Mouse (Mus musculus) embryo, embryonic 10 days (tissue): ENCODE measurements around the gene 2610318N02Rik.

Source experiments
- DNase-seq: peaks from one replicate; pipeline ENCODE4 v3.0.0-alpha.2; 2015; ENCODE audit warnings: low spot score

2610318N02Rik gene

GRCm38 (mm10) chr16:17110771-17111743 is 13.9 kb downstream of the 2610318N02Rik start, which contains the start of gene Ppil2:
TSS of gene Ppil2 (minus strand) at chr16:17111257.
- DNase-seq: peak; percentile 90

DNA sequence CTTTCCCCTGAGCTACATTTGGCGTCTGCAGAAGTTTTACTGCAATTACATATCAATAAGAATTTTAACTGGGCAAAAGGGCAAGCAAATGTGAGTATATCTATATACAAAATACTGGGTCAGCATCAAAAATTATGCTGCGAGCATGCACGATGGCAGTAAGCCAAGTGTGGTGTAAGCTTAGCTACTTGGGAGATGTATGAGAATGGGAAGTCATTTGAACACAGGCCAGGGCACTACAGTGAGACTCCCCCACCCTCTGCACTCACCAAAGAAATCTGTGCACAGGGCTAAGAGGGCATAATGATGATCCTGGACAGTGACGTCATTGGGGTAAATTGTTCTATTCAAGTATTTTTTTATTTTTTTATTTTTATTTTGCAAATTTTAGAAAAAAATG is 20.4 kb downstream of the 2610318N02Rik start:
- no peak for DNase-seq

- DNase-seq: no peak
Measured at GRCm38 (mm10) chr16:17102630-17103220, 22.2 kb downstream of the 2610318N02Rik start.

- no peak for DNase-seq
Measured at GRCm38 (mm10) chr16:17096938-17097337, 28.0 kb downstream of the 2610318N02Rik start.

DNA sequence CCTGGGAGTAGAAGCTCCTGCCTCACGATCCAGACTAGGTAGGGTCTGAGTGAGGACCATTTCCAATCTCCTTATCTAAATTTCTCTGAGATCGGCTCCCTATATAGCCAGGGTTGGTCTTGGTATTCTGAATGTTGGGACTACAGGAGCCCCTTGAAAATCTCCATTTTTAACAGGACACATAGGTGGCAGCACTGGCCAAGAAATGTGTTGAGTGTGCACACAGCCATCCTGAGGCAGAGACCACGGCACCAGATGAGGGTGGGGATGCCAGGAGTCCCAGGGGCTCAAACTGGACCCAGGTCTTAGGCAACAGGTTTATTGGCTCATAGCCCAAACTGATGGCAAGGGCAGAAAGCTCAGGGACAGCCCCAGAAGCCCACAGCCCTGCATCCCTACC is 36.6 kb downstream of the 2610318N02Rik start:
- no peak for DNase-seq

DNA sequence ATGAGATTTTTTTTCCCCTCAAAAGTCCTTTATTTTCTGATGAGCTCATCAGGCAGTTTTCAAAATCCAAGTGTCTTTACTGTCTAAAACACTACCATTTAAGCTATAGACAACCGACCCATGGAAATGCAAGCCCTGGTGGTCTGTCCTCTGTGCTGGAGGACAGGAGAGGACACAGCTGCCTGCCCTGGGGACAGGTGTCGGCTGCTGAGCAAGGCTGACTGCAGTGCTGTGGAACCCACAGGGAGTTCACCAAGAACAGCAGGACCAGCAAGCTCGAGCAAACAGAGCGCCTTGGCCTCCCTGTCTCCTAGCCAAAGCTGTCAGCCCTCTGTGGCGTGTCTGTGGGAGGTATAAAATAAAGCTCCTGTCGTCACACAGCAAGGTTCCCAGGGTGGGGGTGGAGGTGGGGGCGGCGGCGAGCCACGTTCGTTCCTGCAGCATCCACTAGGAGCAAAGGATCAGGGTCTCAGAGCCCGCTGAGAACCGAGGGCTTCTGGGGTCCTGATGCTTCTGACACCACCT is 38.2 kb downstream of the 2610318N02Rik start:
- DNase-seq: no peak

- DNase-seq: no peak
Measured at GRCm38 (mm10) chr16:17086241-17086640, 38.7 kb downstream of the 2610318N02Rik start.

DNA sequence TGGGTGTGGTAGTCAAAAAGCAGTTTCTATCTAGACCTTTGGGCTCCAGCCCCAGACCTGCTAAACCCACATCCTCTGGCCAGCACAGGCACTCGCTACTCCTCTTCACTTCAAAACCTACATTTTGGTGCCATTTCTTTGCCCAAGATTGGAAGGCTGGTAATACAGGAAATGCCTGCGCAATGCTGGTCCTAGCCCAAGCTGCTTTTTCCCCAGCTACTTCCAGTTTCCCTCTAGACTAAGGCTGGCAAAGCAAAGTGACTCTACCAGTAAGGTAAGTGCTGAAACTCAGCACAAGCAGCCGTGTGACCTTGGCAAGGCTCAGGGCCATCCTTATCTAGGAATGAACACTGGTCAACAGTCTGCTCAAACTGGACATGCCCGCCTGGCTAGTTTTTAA is 39.3 kb downstream of the 2610318N02Rik start:
- no peak for DNase-seq

DNA sequence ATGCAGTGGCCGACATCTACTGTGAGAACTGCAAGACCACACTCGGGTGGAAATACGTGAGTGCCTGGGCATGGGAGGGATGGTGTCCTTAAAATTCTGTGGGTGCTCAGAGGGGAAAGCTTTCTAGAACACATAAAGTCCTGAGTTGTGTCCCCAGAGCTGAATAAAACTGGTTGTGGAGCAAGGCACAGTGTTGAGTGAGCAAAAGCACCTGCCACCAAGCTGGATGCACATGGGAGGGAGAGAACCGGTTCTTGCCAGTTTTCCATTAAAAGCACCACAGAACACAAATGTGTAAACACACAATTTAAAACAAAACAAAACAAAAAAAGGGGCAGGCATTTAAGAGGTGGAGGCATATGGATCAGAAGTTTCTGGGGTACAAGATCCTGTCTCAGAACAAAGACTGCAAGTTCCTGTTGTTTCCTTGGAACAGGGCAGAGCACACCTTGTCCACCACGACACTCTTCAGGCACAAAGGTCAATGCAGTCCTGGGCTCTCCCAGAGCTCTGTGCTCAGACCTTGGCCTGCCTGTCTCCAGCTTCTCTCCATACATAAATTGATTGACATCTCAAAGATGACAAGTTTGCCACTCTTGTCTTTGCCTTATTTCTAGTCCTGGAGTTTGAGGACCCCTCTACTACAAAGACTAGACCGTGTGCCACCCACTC is 42.7 kb downstream of the 2610318N02Rik start:
- DNase-seq: no peak

- DNase-seq: no peak
Measured at GRCm38 (mm10) chr16:17078101-17078500, 46.9 kb downstream of the 2610318N02Rik start.

- DNase-seq: no peak
Measured at GRCm38 (mm10) chr16:17076869-17077268, 48.1 kb downstream of the 2610318N02Rik start.

DNA sequence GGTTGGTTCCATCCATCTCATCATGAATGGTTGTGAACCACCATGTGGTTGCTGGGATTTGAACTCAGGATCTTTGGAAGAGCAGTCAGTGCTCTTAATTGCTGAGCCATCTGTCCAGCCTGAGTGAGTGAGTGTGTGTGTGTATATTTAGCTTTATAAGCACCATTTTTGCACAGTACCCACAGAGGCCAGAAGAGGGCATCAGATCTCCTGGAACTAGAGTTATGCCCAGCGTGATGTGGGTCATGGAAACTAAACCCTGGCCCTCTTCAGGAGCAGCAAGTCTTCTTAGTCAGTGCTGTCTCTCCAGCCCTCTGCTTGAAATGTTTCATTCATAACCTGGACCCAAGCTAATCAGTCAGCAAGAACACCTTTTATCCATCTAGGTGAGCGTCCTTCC is 48.7 kb downstream of the 2610318N02Rik start:
- DNase-seq: no peak

DNA sequence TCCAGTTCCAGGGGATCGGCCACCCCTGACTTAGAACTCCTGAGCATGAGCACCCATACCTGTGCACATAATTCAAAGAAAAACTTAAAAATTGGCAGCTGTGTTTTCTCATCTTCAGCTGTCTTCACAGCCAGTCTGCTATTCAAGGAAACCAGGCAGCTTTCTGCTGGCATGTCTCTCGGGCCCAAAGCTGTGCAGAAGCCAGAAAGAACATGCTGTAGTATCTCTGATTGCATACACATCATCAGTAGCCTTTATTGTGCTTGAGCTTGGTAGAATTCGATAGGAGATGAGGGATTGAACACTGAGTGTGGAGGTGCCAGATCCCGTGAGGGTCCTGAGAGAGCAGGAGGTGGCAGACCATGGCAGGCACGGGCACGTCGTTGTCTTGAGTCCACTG is 52.0 kb downstream of the 2610318N02Rik start:
- no peak for DNase-seq

DNA sequence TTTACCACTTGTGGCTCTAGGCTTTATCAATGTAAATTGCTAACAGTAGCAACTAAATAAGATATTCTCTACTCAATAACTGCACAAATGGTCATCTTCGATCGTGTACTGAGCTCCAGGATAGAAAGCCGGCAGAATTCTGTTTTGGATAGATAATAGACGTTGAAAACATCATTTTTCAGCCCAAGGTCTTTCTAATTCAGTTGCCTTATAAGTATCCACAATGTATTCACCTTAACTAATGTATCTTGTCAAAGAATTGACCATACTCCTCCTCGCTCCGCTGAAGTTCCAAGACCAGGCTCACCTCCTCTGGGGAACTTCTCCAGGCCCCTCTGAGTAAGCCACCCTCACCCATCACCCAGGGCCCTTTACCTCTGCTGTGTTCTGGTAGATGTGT is 54.3 kb downstream of the 2610318N02Rik start:
- no peak for DNase-seq

DNA sequence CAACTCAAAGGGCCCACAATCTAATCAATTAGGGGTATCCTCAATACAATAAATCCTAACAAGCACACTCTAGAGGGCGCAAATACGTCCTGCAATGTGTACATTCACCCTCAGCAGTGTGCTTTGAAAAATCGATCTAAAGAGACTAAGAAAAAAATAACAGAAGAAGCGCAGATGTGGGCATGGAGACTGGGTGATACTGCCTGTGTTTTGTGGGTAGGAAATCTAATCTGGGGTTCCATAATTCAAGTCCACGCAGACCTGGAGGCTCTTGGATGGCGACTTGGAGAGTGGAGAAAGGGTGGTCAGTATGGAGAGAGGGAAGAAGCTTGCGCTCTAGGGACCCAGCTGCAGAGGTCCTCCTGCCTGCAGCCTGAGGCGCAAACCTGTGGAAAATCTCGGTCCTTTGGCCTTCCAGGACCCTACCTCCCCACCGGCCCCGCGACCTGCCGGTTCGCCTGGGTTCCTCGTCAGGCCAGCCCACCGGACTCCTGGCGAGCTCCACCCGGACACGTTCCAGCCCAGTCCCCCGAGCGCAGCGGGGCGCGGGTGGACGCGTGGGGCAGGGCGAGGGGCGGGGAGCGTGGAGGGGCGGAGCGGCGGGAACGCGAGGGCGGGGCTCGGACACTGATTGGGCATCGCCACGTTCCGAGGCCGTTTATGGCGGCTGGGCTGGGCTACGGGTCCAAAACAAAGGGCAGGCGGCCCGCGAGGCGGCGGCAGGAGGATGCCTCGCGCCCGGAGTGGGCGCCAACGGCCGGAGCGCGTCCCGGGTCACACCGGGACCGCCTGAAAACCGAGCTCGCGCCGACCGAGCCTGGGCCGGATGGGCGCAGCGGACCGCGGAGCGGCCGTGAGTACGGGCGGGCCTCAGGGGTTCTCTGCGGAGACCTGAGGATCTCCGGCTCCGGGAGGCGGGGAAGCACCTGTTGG is 55.2 kb downstream of the 2610318N02Rik start, which contains the start of gene Ypel1:
TSS of gene Ypel1 (plus strand) at position 186 of the 933 bp plus-strand sequence.
- peak; percentile 95 for DNase-seq

GRCm38 (mm10) chr16:17067552-17067951 is 57.4 kb downstream of the 2610318N02Rik start:
- no peak for DNase-seq
